Mouse (Mus musculus) intestine, embryonic 16.5 days (tissue): ENCODE measurements around the gene Rdh13. TPM values are rescaled to one million over a fixed set of nuclear protein-coding genes. Genes with fewer than 3 reads are reported as not detected.

ENCODE experiments used
- ATAC-seq: fragments of 200-750 bp; cut with Nextera tagmentation; 2 replicates; pipeline ENCODE4 v1.8.0; 2017; ENCODE audit warnings: moderate TSS enrichment, moderate library complexity
- H3K27ac ChIP-seq: fragments of 300-500 bp; sonication (generic); 2 replicates; pipeline ENCODE4 v1.5.1; 2014; ENCODE audit warnings: mild to moderate bottlenecking, low read length
- H3K27me3 ChIP-seq: fragments of 300-500 bp; sonication (generic); replicated peaks from 2 replicates; pipeline ENCODE4 v1.6.1; 2014; ENCODE audit warnings: low read length, control low read depth, mixed read lengths; ENCODE audit not compliant: control insufficient read depth, insufficient read depth
- H3K36me3 ChIP-seq: fragments of 300-500 bp; sonication (generic); 2 replicates; pipeline ENCODE4 v1.6.1; 2014; ENCODE audit warnings: low read length, control low read depth; ENCODE audit not compliant: control insufficient read depth, insufficient read depth
- H3K4me1 ChIP-seq: fragments of 300-500 bp; sonication (generic); 2 replicates; pipeline ENCODE4 v1.6.1; 2014; ENCODE audit warnings: low read length, control low read depth, mixed read lengths; ENCODE audit not compliant: control insufficient read depth, insufficient read depth
- H3K4me2 ChIP-seq: fragments of 300-500 bp; sonication (generic); 2 replicates; pipeline ENCODE4 v1.6.1; 2014; ENCODE audit warnings: low read depth, low read length, control low read depth
- H3K4me3 ChIP-seq: fragments of 300-500 bp; sonication (generic); 2 replicates; pipeline ENCODE4 v1.5.1; 2014; ENCODE audit warnings: mild to moderate bottlenecking, low read length
- H3K9ac ChIP-seq: fragments of 300-500 bp; sonication (generic); 2 replicates; pipeline ENCODE4 v1.6.1; 2014; ENCODE audit warnings: low read depth, low read length
- H3K9me3 ChIP-seq: fragments of 300-500 bp; sonication (generic); 2 replicates; pipeline ENCODE4 v1.6.1; 2016; ENCODE audit warnings: low read length, control low read depth; ENCODE audit not compliant: control insufficient read depth
- WGBS: fragments of 180-500 bp; shearing (Covaris S2); extraction: QIAGEN DNeasy Blood & Tissue Kit; methylation state at CpG from one replicate; pipeline ENCODE4 v1.1.7; 2014; 5-methylcytosine and 5-hydroxymethylcytosine counted together
- polyA plus RNA-seq: library from polyadenylated mRNA; unstranded; fragments of >200 nt; fragmentation: Nextera tagmentation; extraction: Ambion mirVana; gene quantifications from 2 replicates; pipeline ENCODE4 v1.2.1, GENCODE M21; 2015

The Rdh13 gene
- polyA plus RNA-seq, 1 experiment from 2014 or later = 28.7 TPM

- 82% methylated on average over 3 of the region's 3 CpGs for WGBS
- Histone ChIP-seq H3K36me3 (peaks cover 6% of the 10 kb centered on the region), H3K27ac (no peak overlapping the region), H3K4me2 (no peak overlapping the region), H3K27me3 (no peaks in the 10 kb centered on the region), H3K9me3 (no peaks in the 10 kb centered on the region), H3K4me1 (peaks cover 4% of the 10 kb centered on the region; the same call in 1 of the 2 replicates), H3K4me3 (no peak overlapping the region), H3K9ac (no peak overlapping the region)
- ATAC-seq = no peak
Measured at GRCm38 (mm10) chr7:4448439-4448838, 3.0 kb upstream of the Rdh13 start.

GRCm38 (mm10) chr7:4447138-4447537 is 1.7 kb upstream of the Rdh13 start:
- WGBS = 0% methylated on average over 1 of the region's 1 CpGs
- Histone ChIP-seq H3K27ac (no peak overlapping the region), H3K4me3 (no peak overlapping the region), H3K4me1 (peaks cover 4% of the 10 kb centered on the region; the same call in 1 of the 2 replicates), H3K36me3 (peaks cover 14% of the 10 kb centered on the region), H3K9ac (no peak overlapping the region), H3K9me3 (no peaks in the 10 kb centered on the region), H3K27me3 (no peaks in the 10 kb centered on the region), H3K4me2 (no peak overlapping the region)
- ATAC-seq = no peak

GRCm38 (mm10) chr7:4440549-4440948 is 4.9 kb downstream of the Rdh13 start:
- Histone ChIP-seq H3K27me3 (no peaks in the 10 kb centered on the region), H3K27ac (no peak overlapping the region), H3K4me2 (no peak overlapping the region), H3K9ac (no peak overlapping the region), H3K9me3 (no peaks in the 10 kb centered on the region), H3K36me3 (peaks cover 39% of the 10 kb centered on the region), H3K4me3 (no peak overlapping the region), H3K4me1 (peaks cover 4% of the 10 kb centered on the region; the same call in 1 of the 2 replicates)
- 86% methylated on average over 10 of the region's 10 CpGs for WGBS
- ATAC-seq = no peak

- H3K9ac ChIP-seq = no peak overlapping the region
- ATAC-seq = no peak
- no peaks in the 10 kb centered on the region for H3K27me3 ChIP-seq
- H3K27ac ChIP-seq = no peak overlapping the region
- no peaks in the 10 kb centered on the region for H3K4me1 ChIP-seq
- H3K36me3 ChIP-seq = peaks cover 48% of the 10 kb centered on the region
- no peak overlapping the region for H3K4me3 ChIP-seq
- no peaks in the 10 kb centered on the region for H3K9me3 ChIP-seq
- WGBS = 79% methylated on average over 2 of the region's 2 CpGs
- no peak overlapping the region for H3K4me2 ChIP-seq
Measured at GRCm38 (mm10) chr7:4437721-4438120, 7.7 kb downstream of the Rdh13 start.

- no peaks in the 10 kb centered on the region for H3K9me3 ChIP-seq
- 88% methylated on average over 8 of the region's 8 CpGs for WGBS
- H3K27ac ChIP-seq = no peak overlapping the region
- H3K9ac ChIP-seq = no peak overlapping the region
- H3K36me3 ChIP-seq = peaks cover 40% of the 10 kb centered on the region
- no peaks in the 10 kb centered on the region for H3K4me1 ChIP-seq
- ATAC-seq = no peak
- H3K4me2 ChIP-seq = no peak overlapping the region
- H3K27me3 ChIP-seq = no peaks in the 10 kb centered on the region
- no peak overlapping the region for H3K4me3 ChIP-seq
Measured at GRCm38 (mm10) chr7:4432026-4432425, 13.4 kb downstream of the Rdh13 start.

- H3K36me3 ChIP-seq = peaks cover 36% of the 10 kb centered on the region
- no peak overlapping the region for H3K9ac ChIP-seq
- H3K4me1 ChIP-seq = no peaks in the 10 kb centered on the region
- no peak overlapping the region for H3K4me3 ChIP-seq
- H3K4me2 ChIP-seq = no peak overlapping the region
- no peaks in the 10 kb centered on the region for H3K27me3 ChIP-seq
- no peaks in the 10 kb centered on the region for H3K9me3 ChIP-seq
- WGBS = 80% methylated on average over 6 of the region's 6 CpGs
- no peak overlapping the region for H3K27ac ChIP-seq
- ATAC-seq = no peak
Measured at GRCm38 (mm10) chr7:4431548-4431947, 13.9 kb downstream of the Rdh13 start.

- WGBS = 92% methylated on average over 9 of the region's 9 CpGs
- no peaks in the 10 kb centered on the region for H3K27me3 ChIP-seq
- no peak for ATAC-seq
- no peak overlapping the region for H3K4me2 ChIP-seq
- no peaks in the 10 kb centered on the region for H3K4me1 ChIP-seq
- H3K9ac ChIP-seq = no peak overlapping the region
- no peak overlapping the region for H3K4me3 ChIP-seq
- H3K36me3 ChIP-seq = peaks cover 36% of the 10 kb centered on the region
- no peak overlapping the region for H3K27ac ChIP-seq
- H3K9me3 ChIP-seq = no peaks in the 10 kb centered on the region
Measured at GRCm38 (mm10) chr7:4430246-4430844, 15.1 kb downstream of the Rdh13 start.

- Histone ChIP-seq H3K9me3 (no peaks in the 10 kb centered on the region), H3K27ac (no peak overlapping the region), H3K9ac (no peak overlapping the region), H3K4me1 (no peaks in the 10 kb centered on the region), H3K4me3 (no peak overlapping the region), H3K4me2 (no peak overlapping the region), H3K27me3 (no peaks in the 10 kb centered on the region), H3K36me3 (peaks cover 26% of the 10 kb centered on the region)
- WGBS = 72% methylated on average over 7 of the region's 7 CpGs
- peak; percentile 94 for ATAC-seq
Measured at GRCm38 (mm10) chr7:4427161-4427912, 18.1 kb downstream of the Rdh13 start.

- Histone ChIP-seq H3K4me1 (no peaks in the 10 kb centered on the region), H3K4me2 (no peak overlapping the region), H3K36me3 (peaks cover 8% of the 10 kb centered on the region), H3K4me3 (no peak overlapping the region), H3K27ac (no peak overlapping the region), H3K9ac (no peak overlapping the region), H3K9me3 (no peaks in the 10 kb centered on the region), H3K27me3 (no peaks in the 10 kb centered on the region)
- 68% methylated on average over 4 of the region's 4 CpGs for WGBS
- ATAC-seq = no peak
Measured at GRCm38 (mm10) chr7:4420230-4420629, 25.2 kb downstream of the Rdh13 start.
